Mouse (Mus musculus) hindbrain, embryonic 15.5 days (tissue): ENCODE measurements around the gene Prune1. TPM values are rescaled to one million over a fixed set of nuclear protein-coding genes. Genes with fewer than 3 reads are reported as not detected.

ENCODE experiments used
- ATAC-seq: fragments of 200-750 bp; cut with Nextera tagmentation; 2 replicates; pipeline ENCODE4 v1.8.0; 2017; ENCODE audit warnings: low read depth, moderate number of reproducible peaks, moderate TSS enrichment; ENCODE audit not compliant: low FRiP score
- H3K27ac ChIP-seq: fragments of 300-500 bp; sonication (generic); replicated peaks from 2 replicates; pipeline ENCODE4 v1.5.1; 2015; ENCODE audit warnings: mild to moderate bottlenecking, inconsistent platforms
- H3K27me3 ChIP-seq: fragments of 300-500 bp; sonication (generic); 2 replicates; pipeline ENCODE4 v1.6.1; 2015; ENCODE audit warnings: control low read depth, inconsistent platforms
- H3K36me3 ChIP-seq: fragments of 300-500 bp; sonication (generic); 2 replicates; pipeline ENCODE4 v1.6.1; 2015; ENCODE audit warnings: control low read depth, inconsistent platforms
- H3K4me1 ChIP-seq: fragments of 300-500 bp; sonication (generic); replicated peaks from 2 replicates; pipeline ENCODE4 v1.6.1; 2015; ENCODE audit warnings: control low read depth, inconsistent platforms
- H3K4me2 ChIP-seq: fragments of 300-500 bp; sonication (generic); 2 replicates; pipeline ENCODE4 v1.6.1; 2015; ENCODE audit warnings: moderate library complexity, mild to moderate bottlenecking, inconsistent platforms
- H3K4me3 ChIP-seq: fragments of 300-500 bp; sonication (generic); 2 replicates; pipeline ENCODE4 v1.5.1; 2015; ENCODE audit warnings: mild to moderate bottlenecking, inconsistent platforms
- H3K9ac ChIP-seq: fragments of 300-500 bp; sonication (generic); 2 replicates; pipeline ENCODE4 v1.6.1; 2015; ENCODE audit warnings: inconsistent platforms
- H3K9me3 ChIP-seq: fragments of 300-500 bp; sonication (generic); 2 replicates; pipeline ENCODE4 v1.6.1; 2016; ENCODE audit warnings: control low read depth, inconsistent platforms
- WGBS: fragments of 180-500 bp; shearing (Covaris S2); methylation state at CpG from one replicate; pipeline ENCODE4 v1.1.7; 2015; 5-methylcytosine and 5-hydroxymethylcytosine counted together
- polyA plus RNA-seq: library from polyadenylated mRNA; unstranded; fragments of >200 nt; fragmentation: Nextera tagmentation; extraction: Ambion mirVana; gene quantifications from 2 replicates; pipeline ENCODE4 v1.2.1, GENCODE M21; 2015

Prune1 gene
- polyA plus RNA-seq, 1 experiment from 2014 or later = 69.9 TPM

DNA sequence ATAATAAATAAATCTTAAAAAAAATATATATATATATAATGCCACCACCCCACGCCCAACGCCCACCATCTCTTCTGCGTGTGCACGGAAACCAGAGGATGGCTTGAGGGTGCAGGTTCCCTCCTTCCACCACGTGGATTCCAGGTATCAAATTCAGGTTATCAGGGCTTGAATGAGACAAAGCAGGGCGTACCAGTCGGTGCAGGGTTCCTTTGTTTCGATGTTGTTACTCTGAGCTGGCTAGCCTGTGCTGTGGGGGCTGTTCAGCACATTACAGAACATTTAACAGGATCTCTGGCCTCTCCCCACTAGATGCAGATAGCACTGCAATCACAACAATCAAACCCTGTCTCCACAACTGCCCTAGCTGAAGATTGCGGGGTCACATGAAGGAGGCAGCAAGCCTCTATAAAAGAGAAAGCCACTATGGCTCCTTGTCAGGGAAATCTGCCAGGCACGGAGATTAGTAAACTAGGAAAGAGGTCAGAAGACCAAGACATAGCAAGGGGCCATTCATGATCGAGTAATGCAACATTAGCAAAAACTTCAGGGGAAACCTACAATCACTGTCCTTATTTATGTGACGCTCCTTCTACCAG is 11.0 kb downstream of the Prune1 start:
- WGBS = 89% methylated on average over 12 of the region's 12 CpGs
- Histone ChIP-seq H3K9me3 (no peaks in the 10 kb centered on the region), H3K4me2 (no peak overlapping the region), H3K27me3 (no peaks in the 10 kb centered on the region), H3K9ac (no peak overlapping the region), H3K27ac (no peak overlapping the region), H3K36me3 (peaks cover 29% of the 10 kb centered on the region), H3K4me1 (no peaks in the 10 kb centered on the region), H3K4me3 (no peak overlapping the region)
- no peak for ATAC-seq

DNA sequence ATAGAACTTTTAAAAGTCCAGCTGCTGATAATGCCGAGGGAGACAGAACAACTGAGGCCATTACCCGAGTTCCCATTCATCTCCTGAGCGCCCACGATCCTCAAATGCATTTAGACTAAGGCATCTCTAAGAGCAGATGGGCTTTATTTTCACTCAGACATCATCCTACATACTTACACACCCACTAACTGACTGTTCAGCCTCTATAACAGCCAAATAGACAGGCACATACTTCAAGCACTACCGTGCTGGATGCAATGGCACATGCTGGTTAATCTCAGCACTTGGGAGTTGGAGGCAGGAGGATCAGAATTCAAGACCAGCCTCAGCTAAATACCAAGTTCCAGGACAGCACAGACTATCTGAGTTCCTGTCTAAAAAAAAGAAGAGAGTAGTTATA is 12.1 kb downstream of the Prune1 start:
- H3K27ac ChIP-seq = no peak overlapping the region
- 91% methylated on average over 5 of the region's 5 CpGs for WGBS
- peaks cover 33% of the 10 kb centered on the region for H3K36me3 ChIP-seq
- no peaks in the 10 kb centered on the region for H3K9me3 ChIP-seq
- no peak overlapping the region for H3K9ac ChIP-seq
- no peak overlapping the region for H3K4me3 ChIP-seq
- no peak overlapping the region for H3K4me2 ChIP-seq
- no peaks in the 10 kb centered on the region for H3K4me1 ChIP-seq
- no peak for ATAC-seq
- no peaks in the 10 kb centered on the region for H3K27me3 ChIP-seq

- no peak for ATAC-seq
- no peak overlapping the region for H3K4me2 ChIP-seq
- no peaks in the 10 kb centered on the region for H3K27me3 ChIP-seq
- peaks cover 50% of the 10 kb centered on the region for H3K36me3 ChIP-seq
- no peaks in the 10 kb centered on the region for H3K4me1 ChIP-seq
- no peak overlapping the region for H3K4me3 ChIP-seq
- H3K27ac ChIP-seq = no peak overlapping the region
- H3K9me3 ChIP-seq = no peaks in the 10 kb centered on the region
- H3K9ac ChIP-seq = no peak overlapping the region
These were observed 14.0 kb downstream of the Prune1 start for GRCm38 (mm10) chr3:95267855-95268254.

- Histone ChIP-seq H3K27ac (no peak overlapping the region), H3K9ac (no peak overlapping the region), H3K36me3 (peaks cover 62% of the 10 kb centered on the region), H3K4me3 (no peak overlapping the region), H3K9me3 (no peaks in the 10 kb centered on the region), H3K27me3 (no peaks in the 10 kb centered on the region), H3K4me2 (no peak overlapping the region), H3K4me1 (no peaks in the 10 kb centered on the region)
- 100% methylated on average over 3 of the region's 3 CpGs for WGBS
- no peak for ATAC-seq
These were observed 15.8 kb downstream of the Prune1 start for GRCm38 (mm10) chr3:95266052-95266451.

DNA sequence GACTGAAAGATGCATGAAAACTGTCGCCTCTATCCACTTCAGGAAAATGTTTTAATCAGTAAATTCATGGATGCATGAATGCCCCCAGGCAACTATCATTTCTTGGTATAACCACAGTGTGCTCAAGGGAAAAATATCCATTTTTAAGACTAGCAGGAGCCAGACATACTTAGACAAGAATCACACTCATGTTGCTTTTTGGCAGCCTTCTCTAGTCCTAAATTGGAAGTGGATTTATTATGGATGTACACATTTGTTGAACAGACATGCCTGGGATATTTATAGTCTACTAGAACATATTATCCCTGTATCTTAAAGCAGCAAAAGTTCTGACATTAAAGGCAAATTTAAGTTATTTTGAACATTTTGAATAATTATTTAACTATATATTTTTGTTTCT is 17.2 kb downstream of the Prune1 start:
- ATAC-seq = no peak
- Histone ChIP-seq H3K27me3 (no peaks in the 10 kb centered on the region), H3K4me2 (no peak overlapping the region), H3K4me3 (no peak overlapping the region), H3K36me3 (peaks cover 71% of the 10 kb centered on the region), H3K4me1 (no peaks in the 10 kb centered on the region), H3K9me3 (no peaks in the 10 kb centered on the region), H3K27ac (no peak overlapping the region), H3K9ac (no peak overlapping the region)
- WGBS = 76% methylated on average over 1 of the region's 1 CpGs

DNA sequence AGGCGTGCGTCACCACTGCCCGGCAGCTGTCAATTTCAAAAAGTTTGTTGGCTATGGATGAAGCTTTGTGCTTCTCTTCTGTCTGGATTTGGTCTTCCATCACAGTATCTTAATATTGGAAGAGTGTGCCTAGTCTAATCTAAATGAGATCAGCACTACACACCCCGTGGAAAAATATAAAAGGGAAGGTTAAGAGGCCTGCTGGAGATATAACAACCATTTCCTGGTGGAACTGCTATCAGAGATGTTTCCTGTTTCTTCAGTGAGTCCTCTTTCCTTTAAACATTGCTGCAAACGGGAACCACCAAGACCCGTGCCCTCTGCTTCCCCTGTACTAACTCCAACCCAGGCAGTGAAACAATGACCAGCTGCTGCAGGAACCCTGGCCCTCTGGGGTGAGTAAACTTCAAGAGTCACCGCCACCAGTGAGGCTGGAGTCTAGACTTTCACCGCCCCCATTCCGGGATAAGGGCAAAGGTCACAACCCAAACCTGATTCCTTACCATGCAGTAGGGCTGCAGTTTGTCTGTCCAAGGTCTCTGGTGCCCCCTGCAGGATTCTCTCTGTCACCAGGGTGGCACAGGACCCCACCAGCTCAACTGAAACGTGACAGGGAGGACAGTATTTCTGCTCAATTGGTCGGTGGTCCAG is 18.7 kb downstream of the Prune1 start:
- H3K9ac ChIP-seq = no peak overlapping the region
- no peaks in the 10 kb centered on the region for H3K4me1 ChIP-seq
- H3K4me3 ChIP-seq = no peak overlapping the region
- no peak for ATAC-seq
- WGBS = 50% methylated on average over 11 of the region's 11 CpGs
- no peak overlapping the region for H3K4me2 ChIP-seq
- no peaks in the 10 kb centered on the region for H3K9me3 ChIP-seq
- no peaks in the 10 kb centered on the region for H3K27me3 ChIP-seq
- no peak overlapping the region for H3K27ac ChIP-seq
- peaks cover 76% of the 10 kb centered on the region for H3K36me3 ChIP-seq

DNA sequence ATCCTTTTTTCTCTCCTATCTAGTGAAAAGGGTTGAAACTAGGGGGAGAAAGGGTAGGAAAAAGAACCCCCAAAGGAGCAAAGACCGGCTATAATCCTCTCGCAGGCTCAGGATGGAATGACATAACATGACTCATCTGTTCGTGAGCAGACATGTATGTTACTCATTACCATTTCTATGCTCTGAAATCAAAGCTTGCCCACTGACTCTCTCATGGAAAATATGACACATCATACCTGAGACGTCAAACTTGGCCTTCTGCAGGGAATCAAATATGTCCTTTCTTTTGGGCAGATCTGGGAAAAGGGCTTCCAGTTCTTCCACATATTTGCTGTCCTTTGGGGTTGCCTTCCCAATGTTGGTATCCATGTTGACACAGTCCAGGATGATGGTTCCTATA is 19.9 kb downstream of the Prune1 start:
- Histone ChIP-seq H3K4me1 (no peaks in the 10 kb centered on the region), H3K4me3 (no peak overlapping the region), H3K36me3 (peaks cover 73% of the 10 kb centered on the region), H3K27me3 (no peaks in the 10 kb centered on the region), H3K9ac (no peak overlapping the region), H3K27ac (no peak overlapping the region), H3K4me2 (no peak overlapping the region), H3K9me3 (no peaks in the 10 kb centered on the region)
- 96% methylated on average over 4 of the region's 4 CpGs for whole genome bisulfite sequencing
- no peak for ATAC-seq

- Histone ChIP-seq H3K4me2 (no peak overlapping the region), H3K27ac (no peak overlapping the region), H3K4me3 (no peak overlapping the region), H3K36me3 (peaks cover 70% of the 10 kb centered on the region), H3K27me3 (no peaks in the 10 kb centered on the region), H3K9me3 (no peaks in the 10 kb centered on the region), H3K4me1 (no peaks in the 10 kb centered on the region), H3K9ac (no peak overlapping the region)
- WGBS = 90% methylated on average over 5 of the region's 5 CpGs
- no peak for ATAC-seq
These were observed 24.9 kb downstream of the Prune1 start for GRCm38 (mm10) chr3:95256931-95257330.

GRCm38 (mm10) chr3:95250783-95251424 is 31.0 kb downstream of the Prune1 start, which contains the start of gene Bnipl:
TSS of gene Bnipl (minus strand) at chr3:95251193.
- H3K36me3 ChIP-seq = peaks cover 22% of the 10 kb centered on the region

DNA sequence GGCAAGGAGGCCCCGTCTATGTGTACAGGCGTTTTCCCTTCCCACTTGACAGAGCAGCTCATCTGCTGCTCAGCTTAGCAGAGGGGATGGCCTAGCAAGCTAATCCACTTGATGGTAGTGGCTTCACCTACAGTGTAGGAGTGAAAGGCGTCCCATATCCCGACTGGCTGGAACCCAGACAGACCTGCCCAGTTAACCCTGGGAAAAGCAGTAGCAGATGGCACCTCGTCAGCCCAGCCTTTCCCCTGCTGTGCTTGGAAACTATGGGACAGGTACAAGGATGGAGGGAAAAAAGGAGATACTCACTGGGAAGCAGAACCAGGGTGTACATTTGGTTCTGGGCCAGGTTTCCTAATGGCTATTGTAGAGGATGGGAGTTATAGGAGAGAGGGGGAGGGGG is 31.5 kb downstream of the Prune1 start:
- H3K4me2 ChIP-seq = no peak overlapping the region
- no peaks in the 10 kb centered on the region for H3K4me1 ChIP-seq
- WGBS = 77% methylated on average over 5 of the region's 5 CpGs
- no peak overlapping the region for H3K4me3 ChIP-seq
- H3K27ac ChIP-seq = no peak overlapping the region
- H3K9me3 ChIP-seq = no peaks in the 10 kb centered on the region
- no peak overlapping the region for H3K9ac ChIP-seq
- ATAC-seq = no peak
- no peaks in the 10 kb centered on the region for H3K27me3 ChIP-seq
- H3K36me3 ChIP-seq = peaks cover 19% of the 10 kb centered on the region

More at GRCm38 (mm10) chr3:95250783-95251424, 31.0 kb downstream of the Prune1 start, which contains the start of gene Bnipl:
- no peak for ATAC-seq
- no peaks in the 10 kb centered on the region for H3K27me3 ChIP-seq
- no peaks in the 10 kb centered on the region for H3K4me1 ChIP-seq
- 54% methylated on average over 7 of the region's 7 CpGs for WGBS
- no peak within 1 kb of the TSS for H3K4me3 ChIP-seq
- H3K27ac ChIP-seq = no peak within 1 kb of the TSS
- H3K4me2 ChIP-seq = no peak within 1 kb of the TSS
- no peak within 1 kb of the TSS for H3K9ac ChIP-seq
- no peaks in the 10 kb centered on the region for H3K9me3 ChIP-seq

DNA sequence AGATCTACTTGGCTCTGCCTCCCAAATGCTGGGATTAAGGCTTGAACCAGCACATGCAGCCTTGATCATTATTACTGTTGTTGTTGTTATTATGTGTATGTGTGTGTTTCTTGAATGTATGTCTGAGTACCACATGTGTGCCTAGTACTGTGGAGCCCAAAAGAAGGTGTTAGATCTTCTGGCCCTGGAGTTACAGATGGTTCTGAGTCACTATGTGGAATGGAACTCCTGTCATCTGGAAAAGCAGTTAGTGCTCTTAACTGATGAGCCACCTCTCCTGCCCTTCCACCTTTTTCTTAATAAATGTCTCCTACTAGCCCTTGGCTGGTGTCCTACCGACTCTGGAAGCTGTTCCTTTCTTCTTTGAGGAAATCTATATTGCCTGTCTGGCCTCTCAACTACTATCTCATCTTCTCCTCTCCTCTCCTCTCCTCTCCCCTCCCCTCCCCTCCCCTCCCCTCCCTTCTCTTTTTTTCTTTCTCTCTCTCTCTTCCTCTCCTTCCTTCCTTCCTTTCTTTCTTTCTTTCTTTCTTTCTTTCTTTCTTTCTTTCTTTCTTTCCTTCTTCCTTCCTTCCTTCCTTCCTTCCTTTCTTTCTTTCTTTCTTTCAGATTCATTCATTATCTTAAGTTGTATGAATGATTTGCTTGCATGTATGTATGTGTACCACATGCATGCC is 34.1 kb downstream of the Prune1 start:
- WGBS = 71% methylated on average over 1 of the region's 1 CpGs
- Histone ChIP-seq H3K27ac (no peak overlapping the region), H3K27me3 (no peaks in the 10 kb centered on the region), H3K4me3 (no peak overlapping the region), H3K36me3 (no peaks in the 10 kb centered on the region), H3K4me2 (no peak overlapping the region), H3K9me3 (no peaks in the 10 kb centered on the region), H3K4me1 (no peaks in the 10 kb centered on the region), H3K9ac (no peak overlapping the region)
- no peak for ATAC-seq
